Mouse (Mus musculus) cerebellum, postnatal 4 days (tissue): ENCODE data around the gene Metrnl.
A peak's percentile ranks its signal among the peaks of the same experiment; 100 is the strongest.

ENCODE experiments used
- DNase-seq, 2 experiments: peaks; one replicate each; pipeline ENCODE4 v3.0.0; 2022; ENCODE audit warnings: low spot score in 2 of 2, mixed read lengths in 1 of 2

Metrnl gene

DNA sequence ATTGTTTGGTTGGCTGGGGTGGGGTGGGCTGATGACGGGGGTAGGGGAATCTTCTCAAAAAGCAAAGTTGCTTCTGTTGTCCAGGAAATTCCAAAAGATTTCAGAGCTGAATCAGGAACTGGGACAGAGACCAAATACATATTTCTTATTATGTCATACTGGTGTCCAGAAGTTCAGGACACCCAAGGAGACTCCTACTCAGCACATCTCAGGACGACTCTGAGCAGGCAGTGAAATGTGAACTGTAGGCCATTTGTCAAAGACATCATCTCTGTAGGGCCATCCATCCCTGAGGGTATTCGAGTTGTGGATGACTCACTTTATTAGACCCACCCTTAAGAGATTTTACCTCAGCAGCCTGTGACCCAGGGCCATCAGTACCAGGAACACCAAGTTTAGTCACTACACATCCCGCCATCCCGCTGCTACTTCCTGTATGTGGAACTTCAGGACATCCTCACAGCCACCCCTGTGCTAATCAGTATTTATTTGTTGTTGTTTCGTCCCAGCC is 15.8 kb upstream of the Metrnl start:
- DNase-seq, result no peak

DNA sequence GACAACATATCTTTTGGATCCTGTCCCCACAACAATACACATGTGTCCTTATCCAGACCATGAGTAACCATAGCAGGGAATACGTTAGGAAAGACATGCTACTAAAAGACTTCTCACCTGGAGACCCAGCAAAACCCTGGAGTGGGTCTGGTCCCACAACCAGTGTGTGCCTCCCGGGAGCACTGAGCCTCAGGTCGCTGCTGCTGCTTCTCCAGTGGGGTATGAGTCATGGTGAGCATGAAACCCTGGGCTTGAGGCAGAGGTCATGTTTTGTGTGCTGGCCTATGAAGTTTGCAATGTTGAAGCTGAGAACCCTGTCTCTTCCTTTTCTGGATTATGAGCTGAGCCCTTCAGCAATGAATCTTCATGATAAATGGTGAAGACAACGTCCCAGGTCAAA is 15.3 kb upstream of the Metrnl start:
- DNase-seq, result no peak

DNA sequence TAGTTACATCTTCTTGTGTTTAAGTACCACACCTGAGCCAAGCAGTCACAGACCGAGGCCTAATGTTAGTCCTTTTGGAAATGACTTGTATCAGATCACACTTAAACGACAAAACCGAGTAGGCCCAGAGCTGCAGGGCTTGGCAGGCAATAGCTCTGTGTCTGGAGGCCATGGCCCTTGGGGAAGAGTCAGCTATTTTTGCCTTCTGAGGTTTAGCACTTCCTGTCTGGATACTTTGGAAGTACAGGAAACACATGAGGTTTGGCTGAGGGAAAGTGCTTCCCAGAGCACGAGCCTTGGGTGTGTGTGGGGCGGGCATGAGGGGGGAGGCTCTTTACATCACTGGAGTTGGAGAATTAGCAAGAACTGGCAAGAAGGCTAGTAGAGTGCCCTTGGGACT is 14.7 kb upstream of the Metrnl start:
- DNase-seq, result no peak

DNA sequence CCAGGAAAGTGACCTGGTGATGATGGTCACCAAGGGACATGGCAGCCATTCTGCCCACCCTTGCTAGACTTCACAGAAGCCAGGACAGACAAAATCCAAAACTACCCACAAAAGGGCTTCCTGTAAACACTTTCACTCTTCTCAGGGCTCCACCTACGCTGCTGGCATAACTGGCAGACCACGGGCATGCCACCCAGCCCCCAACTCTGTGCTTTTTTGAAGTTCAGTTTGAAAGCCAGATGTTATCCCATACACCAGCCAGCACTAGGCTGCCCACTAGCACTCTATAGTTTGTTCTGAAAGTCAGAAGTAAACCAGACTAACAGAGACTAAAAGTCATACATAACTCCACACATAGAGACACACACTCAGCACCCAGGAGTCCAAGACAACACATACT is 13.3 kb upstream of the Metrnl start:
- DNase-seq, result no peak

DNA sequence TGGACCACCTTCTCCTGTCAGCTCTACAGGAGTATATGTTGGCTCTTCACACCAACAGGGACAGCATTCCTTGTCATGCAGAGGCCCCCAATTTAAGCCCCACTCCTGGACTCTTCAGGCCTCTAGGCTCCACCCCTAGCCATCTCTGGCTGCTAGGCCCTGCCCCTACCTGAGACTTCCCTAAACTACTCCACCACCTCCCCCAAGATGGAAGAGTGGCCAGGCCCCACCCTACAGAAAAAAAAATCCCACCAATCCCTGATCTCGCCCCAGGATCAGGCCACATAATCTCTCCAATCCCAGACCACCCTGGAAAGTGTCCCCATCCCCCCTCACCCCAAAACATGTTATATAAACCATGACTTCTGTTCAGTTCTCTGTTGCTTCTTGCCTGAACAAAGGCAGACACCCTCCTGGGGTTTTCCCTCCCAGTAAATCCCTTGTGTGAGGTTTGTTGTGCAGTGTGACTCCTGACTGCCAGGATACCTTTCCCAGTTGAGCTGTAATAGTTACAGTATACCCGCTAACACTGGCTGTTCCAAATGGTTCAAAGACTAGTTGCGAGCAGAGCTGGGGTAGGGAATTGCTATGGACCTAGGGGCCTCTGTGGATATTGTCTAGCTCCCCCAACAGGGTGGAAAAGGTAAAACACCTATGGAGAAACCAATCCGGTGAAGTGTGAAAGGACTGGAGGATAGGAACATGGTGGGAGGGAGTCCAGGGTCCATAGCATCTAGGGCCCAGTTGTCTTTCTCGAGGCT is 5.9 kb upstream of the Metrnl start:
- no peak for DNase-seq

DNA sequence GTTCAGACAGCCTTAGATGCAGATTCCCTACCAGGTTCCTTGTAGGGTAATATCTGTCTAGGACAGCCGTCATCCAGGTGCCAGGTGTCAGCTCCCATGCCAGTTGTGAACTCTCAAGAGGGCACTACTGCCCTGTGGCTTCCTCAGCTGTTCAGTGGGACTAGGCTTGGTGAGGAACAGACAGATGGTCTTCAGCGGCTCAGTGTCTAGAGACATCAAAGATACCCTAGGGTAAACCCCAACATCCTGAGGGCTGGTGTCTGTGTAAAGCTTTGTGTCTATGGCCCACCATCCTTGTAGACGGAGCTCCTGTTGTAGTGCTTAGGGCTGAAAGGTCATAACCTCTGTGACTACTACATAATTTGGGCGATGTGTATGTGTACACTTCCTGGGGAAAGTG is 4.1 kb upstream of the Metrnl start:
- no peak for DNase-seq

DNA sequence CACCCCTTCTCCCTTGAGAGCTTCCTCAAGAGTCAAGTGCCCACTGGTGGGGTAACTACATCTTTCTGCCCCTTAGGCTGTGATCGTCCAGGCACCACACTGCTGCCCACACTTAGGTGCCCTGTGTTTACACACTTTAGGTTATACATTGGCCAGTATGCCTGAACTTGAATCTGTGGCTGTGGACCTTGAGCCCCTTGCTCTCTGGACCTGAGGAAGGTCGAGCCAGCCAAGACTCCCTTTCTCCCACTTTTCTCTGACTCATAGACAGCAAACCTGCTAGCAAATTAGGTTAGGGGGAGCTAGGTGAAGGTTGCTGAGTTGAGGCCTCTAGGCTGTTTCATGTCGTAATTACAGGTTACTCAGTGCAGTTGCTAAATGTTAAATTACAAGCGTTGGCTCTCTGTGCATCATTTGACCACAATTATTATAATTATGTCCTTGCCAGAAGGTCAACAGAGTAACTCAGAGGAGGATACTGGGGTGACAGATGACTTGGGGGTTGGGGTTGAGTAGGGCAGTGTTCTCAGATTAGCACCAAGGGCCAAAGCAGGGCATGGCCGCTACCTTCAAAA is 2.9 kb upstream of the Metrnl start:
- DNase-seq, result no peak

DNA sequence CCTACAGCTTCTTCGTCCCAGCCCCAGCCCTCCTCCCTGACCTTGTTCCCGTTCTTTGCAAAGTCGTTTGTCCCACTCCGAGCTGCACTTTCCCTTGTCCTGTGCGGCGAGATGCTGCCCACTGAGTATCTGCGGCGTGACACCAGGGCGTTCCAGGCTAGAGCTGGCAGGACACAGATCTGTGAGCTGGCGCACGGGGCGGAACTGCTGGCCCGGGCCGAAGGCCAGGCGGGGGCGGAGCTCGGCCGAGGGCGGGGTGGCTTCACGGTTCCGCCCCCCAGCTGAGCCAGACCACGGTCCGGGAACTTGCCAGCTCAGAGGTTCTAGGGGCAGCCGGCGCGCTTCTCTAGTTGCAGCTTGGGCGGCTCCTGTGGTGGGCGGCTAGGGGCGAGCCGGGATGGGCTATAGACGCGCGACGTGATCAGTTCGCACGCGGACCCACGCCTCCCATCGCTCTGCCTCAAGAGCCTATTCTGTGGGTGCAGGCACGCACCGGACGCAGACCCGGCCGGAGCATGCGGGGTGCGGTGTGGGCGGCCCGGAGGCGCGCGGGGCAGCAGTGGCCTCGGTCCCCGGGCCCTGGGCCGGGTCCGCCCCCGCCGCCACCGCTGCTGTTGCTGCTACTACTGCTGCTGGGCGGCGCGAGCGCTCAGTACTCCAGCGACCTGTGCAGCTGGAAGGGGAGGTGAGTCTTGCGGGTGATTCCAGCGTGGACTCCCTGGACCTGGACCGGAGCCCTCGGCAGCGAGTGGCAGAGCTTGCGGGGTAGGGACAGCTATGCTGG is 959 bp downstream of the Metrnl start:
- DNase-seq, result peak; percentile 68 to 80

DNA sequence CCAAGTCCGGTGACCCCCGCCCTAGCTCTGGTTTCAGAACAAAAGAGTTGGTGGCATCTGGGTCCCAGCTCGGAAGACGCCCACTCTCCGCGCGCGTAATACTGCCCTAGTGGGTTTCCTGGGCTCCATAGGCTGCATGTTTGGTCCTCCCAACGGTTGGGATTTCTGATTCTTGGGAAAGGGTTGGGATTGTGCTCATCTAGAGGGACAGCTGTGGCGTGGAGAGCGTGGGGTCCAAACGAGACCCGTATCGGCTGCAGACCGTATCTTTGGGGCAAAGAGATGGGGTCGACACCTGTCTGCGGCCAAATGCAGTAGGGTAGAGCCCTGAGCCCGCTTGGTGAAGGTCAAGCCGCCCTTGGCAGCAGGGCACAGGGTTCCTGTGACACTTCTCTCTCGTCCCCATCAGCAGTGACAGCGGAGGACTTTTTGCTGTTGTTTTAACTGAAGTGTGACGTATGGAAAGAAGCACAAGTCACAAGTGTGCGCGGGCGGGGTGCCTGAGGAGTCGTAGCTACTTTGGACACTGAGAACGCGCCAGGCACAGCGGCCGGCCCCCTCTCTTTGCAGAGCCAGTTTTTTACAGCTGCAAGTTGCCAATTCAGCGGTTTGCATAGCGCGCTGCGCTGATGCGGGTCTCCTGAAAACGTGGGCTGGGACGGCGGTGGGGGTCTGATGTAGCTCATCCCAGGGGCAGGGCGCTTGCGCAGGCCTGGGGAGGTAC is 1.7 kb downstream of the Metrnl start:
- peak; percentile 26 to 32 for DNase-seq

DNA sequence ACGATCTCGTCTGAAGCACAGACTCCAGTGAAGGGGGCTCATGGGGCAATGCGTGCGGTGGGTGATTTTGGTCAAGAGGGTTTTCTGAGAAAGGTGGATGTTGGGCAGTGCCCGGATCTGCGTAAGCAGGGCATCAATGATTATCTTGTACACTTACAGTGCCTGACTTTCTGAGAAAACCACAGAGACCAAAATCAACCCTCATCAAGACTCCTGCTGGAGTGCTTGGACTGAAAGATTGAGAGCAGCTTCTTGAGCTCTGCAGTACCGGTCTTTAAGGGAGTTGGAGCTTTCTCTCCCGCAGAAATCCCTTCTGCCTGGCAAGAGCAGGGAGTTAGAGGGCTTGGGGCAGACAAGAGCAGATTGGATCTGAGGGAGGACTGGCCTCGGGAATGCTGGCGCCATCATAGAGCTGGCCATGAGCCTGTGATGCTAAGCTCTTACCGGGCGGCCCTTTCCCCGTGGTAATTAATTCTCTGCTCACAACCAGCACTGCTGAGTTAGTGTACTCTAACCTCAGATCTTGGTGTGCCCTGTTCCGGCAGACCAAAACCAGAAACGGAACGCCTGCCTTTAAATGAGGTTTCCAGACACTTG is 2.4 kb downstream of the Metrnl start:
- DNase-seq, result peak in 1 of 2 experiments; percentile 13

DNA sequence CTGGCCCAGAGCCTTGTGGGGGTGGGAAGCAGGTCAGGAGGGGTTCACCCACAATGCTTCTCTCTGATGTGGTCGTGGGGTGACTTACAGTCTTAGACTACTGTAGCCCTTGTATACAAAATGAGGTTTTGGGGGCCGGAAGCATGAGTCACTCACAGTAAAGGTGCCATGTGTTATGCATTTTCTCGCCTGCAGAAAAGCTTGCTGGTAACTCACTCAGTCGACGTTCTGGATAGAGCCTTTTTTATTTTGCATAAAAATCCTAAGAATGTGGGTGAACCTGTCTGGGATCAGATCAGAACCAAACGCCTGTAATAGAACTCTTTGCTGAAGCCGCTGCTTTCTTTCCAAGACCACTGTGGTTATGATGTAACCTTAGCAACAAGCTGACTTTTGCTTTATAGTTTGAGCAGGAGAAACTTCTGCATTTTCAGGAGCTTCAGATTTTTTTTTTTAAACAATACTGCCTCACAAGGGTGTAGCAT is 5.2 kb downstream of the Metrnl start:
- DNase-seq, result no peak

DNA sequence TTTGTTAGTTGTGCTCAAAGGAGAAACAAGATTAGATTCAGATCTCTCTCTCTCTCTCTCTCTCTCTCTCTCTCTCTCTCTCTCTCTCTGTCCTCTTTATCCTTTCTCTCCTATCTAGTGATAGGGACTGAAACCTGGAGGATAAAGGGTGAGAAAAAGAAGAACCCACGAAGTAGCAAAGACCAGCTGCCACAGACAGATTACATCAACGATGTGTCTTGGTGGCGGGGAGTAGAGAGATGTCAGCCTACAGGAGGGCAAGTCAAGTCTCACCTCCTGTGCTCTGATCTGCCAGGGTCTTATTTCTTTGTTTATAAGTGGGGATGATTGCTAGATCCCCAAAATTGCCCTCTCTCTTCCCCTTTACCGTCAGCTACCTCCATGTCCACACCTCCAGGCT is 7.9 kb downstream of the Metrnl start:
- no peak for DNase-seq

DNA sequence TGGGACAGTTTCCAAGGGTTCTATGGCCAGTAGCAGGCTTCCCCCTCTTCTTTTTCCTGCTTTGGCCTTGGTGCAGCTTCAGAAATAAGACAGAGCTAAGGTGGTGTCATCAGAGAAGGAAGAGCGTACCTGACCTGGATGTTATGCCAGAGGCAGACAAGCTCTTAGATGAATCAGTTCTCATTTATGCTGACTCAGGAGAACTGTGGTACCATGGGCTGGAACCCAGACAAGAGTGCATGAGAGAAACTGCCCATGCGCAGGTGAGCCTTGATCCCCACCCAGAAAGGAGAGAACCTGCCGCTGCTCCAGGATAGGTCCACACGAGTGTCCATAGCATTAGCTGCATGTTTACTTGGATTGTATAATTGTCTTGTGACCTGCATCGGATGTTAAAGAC is 8.9 kb downstream of the Metrnl start:
- no peak for DNase-seq

DNA sequence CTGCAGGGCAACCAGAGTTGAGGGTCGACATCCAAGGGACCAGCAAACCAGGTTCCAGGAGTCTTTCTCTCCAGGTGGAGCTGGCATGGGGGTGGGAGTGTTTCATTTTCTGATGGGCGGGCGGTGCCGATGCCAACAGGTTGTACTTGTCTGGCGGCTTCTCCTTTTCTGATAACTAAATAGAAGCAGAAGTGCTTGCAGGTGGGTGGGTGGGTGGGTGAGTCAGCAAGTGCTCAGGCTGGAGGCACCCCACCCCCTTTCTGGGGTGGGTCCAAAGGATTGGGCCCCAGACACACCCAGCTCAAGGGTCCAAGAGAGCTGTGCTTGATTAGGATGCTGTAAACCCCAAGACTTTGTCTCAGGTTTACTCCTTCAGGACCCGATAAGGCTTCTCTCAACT is 11.6 kb downstream of the Metrnl start:
- DNase-seq, result no peak

DNA sequence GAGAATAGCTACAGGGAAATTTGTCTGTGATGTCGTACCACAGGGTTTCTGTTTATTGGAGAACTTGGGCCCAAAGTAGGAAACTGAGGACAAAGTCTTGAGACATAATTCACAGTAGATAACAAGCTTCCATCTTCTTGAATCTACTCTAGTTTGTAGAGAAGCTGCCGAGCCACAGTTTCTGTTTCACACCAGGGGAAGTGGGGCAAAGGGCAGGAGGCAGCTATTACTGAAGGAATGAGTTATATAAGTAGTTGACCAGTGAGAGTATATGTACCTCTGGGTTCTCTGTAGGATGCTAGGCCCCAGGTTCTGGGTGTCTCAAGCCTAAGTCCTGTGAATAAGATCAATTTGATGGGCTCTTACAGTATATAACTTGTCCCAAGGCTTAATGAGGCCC is 12.2 kb downstream of the Metrnl start:
- DNase-seq, result no peak

DNA sequence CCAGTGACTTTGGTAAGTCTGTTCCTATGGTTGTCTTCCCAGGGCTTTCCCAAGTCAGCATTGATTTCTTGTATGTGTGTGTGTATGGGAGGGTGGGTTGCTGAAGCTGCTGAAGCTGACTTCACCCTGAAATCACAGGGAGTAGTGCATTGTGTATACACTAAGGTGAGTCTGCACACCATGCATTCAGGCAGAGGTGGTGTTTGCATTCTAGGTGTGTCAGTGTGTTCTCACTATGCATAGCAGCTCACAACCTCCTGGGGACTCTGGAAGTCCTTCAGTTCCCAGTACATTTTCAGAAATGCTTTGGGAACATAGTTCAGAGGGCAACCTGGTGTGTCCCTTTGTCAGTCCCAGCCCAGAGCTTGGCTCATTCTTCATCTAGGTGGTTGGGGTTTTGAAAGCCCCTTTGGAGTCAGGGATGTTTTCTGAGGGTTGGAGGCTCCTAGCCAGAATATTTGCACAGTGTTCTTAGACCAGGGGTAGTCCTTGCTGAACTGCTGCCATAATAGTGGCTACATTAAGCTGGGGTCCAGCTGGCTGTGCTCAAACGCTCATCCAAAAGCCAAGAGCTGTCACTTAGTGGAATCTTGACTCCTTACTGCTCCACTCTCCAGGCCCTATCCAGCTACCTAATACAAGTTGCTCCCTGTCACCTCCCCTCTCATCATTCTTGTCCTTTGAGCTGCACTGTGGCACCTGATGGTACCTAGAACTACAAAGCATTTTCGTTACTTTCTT is 13.6 kb downstream of the Metrnl start:
- no peak for DNase-seq

DNA sequence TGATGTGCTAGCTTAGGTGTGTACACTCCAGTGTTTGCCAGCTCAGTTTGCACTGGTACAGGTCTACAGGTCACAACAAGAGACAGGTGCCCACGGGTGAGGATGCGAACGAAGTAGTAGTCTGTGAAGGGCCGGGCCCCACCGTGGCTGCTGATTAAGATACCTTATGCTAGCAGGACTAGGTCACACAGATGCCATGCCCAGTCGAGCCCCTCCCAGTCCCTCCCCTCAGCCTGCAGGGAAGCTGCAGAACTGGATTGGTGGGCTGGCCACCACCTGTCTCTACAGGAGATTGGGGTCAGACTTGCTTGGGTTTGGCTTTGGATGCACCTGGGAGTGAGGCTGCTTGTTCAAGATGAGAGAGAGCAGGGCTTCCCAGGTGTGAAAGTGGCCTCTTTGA is 16.4 kb downstream of the Metrnl start:
- no peak for DNase-seq

DNA sequence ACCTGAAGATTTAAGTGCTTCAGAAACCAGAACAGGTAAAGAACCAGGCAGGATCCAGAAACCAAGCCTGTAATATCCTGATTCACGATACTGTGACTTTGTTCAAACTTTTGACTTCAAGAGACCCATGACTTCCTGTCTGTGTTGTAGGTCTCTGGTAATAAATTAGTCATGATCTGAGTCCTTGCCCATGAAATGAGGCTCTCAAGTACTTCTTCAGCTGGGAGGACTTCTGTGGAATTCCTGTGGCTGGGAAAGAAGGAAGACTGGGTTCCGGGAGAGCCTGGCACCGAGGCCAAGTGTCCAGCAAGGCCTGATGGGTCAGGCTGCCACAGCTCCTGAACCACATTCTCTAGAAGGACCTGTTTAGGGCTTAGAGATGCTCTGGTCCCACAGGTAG is 19.4 kb downstream of the Metrnl start:
- no peak for DNase-seq

DNA sequence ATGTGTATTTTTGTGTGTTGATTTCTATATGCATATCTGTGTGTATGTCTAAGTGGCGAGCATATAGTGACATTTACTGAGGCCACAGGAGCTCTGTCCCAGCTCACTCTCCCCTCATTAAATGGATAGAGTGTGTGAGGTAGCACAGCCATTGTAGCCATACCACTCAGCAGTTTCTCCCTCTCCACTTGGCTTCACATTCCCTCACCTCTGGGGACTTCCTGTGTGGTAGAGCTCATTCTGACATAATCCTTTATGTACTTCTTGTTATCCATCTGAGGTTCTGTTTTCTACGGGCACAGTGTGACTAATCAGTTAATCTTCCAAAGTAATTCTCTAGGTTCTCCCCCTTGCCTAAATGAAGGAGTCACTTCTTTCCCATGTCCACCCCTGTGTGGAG is 21.1 kb downstream of the Metrnl start:
- DNase-seq, result no peak

DNA sequence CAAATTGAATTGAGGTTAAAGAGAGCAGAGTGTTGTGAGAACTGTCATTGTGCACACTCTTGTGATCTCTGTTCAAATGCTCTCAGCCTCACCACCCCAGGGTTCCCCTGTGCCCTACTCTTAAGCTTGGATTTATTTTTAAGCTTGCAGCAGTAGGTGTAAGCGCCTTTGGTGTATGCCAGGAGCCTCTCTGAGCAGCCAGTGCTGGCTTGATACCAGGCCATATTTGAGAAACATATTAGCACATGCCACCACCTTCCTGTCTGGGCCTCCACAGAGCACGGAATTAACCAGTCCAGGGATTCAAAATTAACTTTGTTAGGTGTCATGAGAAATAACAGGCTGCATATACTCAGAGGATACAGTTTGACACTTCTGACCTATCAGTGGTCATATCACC is 25.3 kb downstream of the Metrnl start:
- no peak for DNase-seq

DNA sequence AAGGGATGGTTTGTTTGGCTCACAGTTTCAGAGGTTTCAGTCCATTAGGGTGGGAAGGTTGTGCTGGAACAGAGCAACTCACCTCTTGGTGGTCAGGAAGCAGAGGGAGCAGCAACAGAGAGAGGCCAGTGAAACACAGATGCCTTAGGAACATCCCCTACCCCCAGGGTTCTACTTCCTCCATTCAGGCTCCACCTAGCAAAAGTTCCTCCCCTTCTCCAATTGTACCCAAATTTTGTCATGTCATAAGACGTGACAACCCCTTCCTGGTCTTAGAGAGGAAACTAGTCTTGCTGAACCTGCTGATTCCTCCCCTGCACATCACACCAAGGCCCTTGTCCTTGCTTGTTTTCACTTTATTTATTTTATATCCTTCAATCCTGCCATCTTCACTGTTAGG is 32.8 kb downstream of the Metrnl start:
- no peak for DNase-seq
